Mouse (Mus musculus): ENCODE data around the gene Hs3st2.
"Not testable (repeated sequence)": the region's sequence is repeated elsewhere in the genome, so short reads cannot be mapped to it uniquely, and the experiment has no call there.

Hs3st2 gene

DNA sequence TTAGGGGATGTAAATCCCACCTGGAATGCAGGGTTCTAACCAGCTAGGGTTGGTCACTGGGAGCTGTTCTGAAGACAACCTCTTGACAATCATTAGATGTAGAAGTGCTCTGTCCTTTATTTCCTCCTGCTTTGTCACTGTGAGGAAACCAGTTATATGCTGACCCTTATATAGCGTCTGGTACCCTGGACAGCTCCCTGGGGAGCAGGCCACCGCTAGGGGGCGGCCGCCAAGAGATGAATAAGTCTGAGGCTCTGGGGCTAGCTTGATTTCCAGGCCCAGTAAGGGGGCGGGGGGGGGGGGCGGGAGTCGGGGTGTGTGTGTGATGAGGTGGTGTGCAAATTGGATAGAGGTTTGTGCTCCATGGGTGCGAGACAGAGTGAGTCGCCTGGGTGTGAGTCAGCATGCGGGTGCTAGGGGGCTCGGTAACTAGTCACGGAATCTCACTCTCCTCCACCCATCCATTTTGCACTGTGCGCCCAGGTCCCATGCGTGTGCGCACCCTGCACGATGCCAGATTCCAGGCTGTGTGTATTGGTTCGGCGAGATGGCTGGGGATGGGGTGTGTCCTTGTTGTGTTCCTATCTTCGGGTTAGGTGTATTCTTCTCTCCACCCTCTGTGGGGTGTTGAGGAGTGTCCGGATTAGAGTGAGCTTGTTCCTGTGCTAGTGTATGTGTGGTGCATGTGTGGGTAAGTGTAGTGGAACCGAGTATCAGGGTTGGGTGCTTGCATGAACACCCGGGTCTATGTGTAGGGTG is at the start of gene Hs3st2:
Gene Hs3st2, plus strand, starts transcription at position 635 of the 759 bp plus-strand sequence.
- in situ Hi-C loops (cut with MboI, MseI): no loop called here

DNA sequence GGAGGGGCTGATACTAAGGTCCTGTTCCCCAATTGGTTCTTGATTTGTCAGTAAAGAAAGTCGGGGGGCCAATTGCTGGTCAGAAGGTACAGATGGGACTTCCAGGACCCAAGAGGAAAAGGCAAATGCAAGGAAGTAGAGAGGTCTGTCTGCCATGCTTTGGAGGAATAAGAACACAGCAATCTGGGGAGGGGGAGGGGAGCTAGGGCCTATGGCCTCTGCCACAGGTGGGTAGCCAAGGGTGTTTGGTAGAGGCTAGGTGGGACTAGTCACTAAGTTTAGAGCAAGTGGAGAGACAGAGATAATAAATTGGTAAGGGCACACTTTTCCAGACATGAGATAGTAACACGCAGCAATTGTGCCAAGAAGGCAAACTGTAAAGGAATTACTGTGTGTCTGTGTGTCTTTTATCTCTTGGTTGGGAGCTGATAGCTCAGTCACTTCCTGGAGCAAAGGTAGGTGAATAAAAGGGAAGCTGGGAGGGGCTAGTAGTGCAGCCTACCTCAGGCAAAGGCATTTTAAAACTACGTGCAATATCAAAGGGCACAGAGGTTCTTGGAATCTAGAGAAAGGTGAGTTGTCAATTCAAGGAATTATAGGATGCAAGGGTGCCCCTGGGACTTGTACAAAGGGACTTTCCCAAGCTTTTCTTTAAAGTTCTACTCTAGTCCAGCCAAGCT is 43.2 kb upstream of the Hs3st2 start:
- in situ Hi-C loops (cut with MboI, MseI): no loop called here

DNA sequence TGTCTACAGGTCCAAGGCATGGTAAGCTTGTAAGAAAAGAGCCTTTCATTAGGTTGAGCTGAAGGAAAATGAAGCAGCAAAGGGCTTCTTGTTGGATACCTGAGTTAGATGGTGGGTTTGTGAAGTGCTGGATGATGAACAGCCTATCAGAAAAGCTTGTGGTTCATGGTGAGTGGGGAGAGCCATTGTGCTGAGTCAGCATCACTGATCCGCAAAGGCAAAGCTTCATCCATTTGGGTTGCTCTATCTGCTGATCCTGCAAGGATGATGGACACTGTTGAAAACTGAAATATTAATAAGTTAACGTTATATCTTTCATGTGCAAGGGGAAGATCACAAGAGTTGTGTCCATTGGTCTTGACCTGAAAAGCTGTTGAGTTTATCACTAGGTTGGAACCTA is 40.0 kb upstream of the Hs3st2 start:
- in situ Hi-C loops (cut with MboI, MseI): no loop called here

DNA sequence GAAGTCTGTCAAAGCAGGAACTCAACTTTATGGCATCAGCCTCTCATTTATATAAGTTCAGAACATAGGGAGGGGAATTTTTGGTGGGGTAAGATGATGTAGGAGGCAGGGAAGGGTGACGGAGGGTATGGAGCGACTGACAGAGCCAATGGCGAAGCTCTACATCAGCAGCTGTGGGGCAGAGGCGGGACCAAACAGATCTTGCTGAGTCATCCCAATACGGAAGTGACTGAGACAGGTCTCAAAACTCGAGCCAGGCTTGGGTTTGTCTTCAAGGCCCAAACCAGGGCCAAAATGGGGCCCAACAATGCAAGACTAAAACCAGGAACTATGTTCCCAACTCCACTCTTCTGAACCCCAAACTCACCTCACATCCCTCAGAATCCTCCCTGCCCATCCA is 30.2 kb upstream of the Hs3st2 start:
- in situ Hi-C loops (cut with MboI, MseI): not testable (repeated sequence)

DNA sequence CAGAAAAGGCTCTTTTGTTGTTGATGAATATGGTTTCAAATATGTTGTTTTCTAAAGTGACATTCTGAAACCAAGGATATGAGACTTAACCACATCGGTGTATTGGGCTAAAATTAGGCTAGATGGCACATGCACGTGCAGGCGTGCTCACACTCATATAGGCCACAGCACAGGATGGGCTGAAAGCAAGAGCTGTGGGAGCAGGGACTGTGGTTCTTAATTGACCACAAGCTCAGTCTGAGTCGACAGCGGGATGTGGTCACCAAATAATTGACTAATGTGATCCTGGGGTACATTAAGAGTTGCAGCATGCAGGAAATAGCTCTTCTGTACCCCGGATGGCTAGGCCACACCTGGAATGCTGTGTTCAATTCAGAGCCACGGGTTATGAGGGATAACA is 26.1 kb upstream of the Hs3st2 start:
- in situ Hi-C loops (cut with MboI, MseI): no loop called here

DNA sequence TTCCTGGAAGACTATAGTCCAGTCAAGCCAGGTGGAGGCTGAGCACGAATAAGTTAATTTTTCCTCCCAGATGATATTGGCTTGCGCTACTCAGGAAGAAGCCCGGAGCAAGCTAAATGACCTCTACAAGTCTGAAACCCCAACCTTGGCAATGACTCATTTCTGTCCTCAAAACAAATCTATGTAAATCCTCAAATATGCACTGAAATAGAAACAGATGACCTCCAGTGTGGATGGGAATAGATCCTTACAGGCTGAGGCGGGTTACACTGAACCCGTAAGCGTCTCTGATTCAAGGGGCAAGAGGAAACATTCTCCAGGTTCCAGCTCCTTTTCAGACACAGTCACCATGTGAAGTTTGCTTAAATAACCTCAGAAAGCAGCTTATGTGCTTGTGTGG is 24.5 kb upstream of the Hs3st2 start:
- in situ Hi-C loops (cut with MboI, MseI): no loop called here

DNA sequence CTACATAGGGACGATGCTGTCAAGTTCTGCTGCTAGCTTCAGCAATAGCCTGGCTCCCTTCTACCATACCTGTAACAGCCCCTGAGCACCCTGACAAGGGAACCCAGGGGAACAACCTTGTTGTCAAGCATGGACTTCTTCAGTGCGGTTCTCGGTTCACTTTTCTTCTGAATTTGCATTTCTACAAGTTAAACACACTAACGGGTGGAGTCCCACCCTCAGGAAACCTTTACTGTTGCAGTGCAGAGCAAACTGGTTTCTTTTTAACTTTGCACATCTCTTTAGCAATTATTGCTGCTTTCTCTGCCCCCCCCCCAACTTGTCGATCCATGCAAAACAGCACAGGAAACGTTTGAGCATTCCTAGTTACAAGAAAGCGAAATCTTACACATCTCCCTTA is 19.7 kb upstream of the Hs3st2 start:
- in situ Hi-C loops (cut with MboI, MseI): no loop called here

DNA sequence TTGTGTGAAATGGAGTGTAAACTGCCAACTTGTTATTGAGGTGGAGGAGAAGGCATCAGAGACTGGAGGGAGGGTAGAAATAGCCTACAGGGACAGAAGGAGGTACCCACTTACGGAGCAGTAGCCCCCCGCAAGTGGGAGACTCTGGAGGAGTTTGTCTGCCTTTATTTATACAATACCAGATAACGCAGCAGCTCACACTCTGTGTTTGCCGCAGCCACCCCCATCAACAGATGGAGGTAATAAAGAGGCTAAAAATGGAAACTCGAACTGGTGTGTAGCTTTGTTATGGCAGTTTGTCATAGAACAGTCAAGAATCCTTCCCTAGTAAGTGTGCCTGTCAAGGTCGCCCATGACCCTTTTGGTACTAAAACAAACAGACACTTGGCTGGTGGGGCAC is 16.2 kb upstream of the Hs3st2 start:
- in situ Hi-C loops (cut with MboI, MseI): no loop called here

DNA sequence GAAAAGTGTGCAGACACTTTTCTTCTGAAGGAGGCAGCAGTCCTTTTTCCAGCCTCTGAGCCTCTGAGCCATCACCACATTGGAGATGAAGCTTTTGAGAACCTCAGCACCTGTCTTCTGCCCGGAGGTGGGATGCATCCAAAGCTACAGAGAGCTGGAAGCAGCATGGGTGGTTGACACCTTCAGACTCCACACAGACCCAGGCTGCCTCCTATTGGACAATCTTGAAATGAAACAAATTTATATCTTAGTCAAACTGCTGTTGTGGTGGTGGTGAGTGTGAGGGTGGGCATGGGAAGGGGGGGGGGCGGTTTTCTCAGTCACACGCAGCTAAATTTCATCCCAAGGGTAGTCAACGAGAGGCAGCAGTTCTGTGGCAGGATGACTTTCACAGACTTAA is 12.7 kb upstream of the Hs3st2 start:
- in situ Hi-C loops (cut with MboI, MseI): no loop called here

DNA sequence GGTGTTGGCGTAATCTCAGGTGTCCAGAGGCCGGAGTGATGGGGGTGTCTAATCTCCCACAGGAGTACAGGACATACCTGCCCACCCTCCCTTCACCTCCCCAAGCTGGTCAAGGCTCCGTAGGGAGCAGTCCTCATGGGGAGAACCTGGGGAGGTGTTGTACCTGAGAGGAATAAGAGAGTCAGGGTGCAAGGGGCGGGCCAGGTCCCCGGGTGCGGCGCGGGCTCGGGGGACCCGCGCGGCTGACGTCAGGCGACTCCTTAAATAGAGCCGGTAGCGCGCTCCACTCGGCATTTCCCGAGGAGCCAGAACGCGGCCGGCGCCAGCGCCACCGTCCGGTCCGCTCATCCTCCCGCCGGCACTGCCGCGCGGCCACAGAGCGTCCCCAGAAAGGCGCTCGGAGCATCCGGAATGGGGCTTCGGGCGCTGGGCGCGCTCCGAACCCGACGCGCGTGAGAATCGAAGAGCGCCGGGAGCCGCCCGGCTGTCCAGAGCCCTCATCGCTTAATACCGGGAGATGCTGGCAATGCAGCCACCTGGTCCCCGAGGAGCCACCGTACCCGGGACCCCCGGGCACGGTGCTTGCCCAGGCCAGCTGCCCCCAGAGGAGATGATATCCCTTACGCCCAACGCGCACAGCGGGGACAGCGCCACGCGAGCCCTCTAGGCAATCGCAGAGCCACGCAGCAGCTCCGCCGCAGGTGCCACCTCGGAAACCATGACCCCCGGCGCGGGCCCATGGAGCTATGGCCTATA is 503 bp downstream of the Hs3st2 start:
- in situ Hi-C loops (cut with MboI, MseI): no loop called here

DNA sequence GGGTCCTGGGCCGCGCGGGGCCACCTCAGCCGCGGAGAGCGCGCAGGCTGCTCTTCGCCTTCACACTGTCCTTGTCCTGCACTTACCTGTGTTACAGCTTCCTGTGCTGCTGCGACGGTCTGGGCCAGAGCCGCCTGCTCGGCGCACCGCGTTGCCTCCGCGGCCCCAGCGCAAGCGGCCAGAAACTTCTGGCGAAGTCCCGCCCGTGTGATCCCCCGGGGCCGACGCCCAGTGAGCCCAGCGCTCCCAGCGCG is 1.0 kb downstream of the Hs3st2 start:
- in situ Hi-C loops (cut with MboI, MseI): no loop called here

DNA sequence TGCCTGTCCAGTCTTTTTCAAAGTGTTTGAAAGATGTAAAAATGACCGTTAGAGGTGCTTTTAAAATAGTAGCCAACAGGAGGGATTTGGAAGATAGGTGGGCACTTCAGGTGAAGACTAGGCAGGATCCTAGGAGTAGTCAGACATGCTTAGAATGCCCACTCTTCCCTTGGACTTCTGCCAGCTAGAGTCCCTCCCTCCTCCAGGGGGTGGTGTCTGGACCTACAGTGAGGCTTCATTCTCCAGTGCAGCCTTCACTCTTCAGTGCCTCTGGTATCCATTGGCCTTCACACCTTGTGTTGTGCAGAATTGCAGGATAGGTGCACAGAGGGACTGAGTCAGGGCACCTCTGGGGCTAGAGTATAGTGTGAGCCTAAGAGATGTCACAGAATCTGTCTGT is 2.2 kb downstream of the Hs3st2 start:
- in situ Hi-C loops (cut with MboI, MseI): no loop called here

DNA sequence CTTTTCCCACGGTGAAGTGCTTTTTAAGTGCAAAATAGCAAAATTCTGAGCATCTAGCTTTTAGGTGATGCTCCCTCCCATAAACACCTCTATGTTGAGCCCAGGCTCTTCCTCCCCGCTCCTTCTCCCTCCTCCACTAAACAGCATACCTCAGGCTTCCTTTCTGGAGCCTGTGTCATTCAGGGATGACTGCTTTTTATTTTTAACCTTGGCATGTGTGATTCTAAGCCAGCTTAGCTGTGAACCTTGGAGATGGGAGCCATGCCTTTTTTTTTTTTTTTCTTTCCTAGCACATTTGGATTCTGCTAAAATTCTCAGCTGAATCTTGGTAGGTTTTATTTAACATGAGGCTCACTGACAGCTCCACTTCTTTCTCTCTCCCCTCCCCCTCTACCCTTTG is 3.2 kb downstream of the Hs3st2 start:
- in situ Hi-C loops (cut with MboI, MseI): no loop called here

DNA sequence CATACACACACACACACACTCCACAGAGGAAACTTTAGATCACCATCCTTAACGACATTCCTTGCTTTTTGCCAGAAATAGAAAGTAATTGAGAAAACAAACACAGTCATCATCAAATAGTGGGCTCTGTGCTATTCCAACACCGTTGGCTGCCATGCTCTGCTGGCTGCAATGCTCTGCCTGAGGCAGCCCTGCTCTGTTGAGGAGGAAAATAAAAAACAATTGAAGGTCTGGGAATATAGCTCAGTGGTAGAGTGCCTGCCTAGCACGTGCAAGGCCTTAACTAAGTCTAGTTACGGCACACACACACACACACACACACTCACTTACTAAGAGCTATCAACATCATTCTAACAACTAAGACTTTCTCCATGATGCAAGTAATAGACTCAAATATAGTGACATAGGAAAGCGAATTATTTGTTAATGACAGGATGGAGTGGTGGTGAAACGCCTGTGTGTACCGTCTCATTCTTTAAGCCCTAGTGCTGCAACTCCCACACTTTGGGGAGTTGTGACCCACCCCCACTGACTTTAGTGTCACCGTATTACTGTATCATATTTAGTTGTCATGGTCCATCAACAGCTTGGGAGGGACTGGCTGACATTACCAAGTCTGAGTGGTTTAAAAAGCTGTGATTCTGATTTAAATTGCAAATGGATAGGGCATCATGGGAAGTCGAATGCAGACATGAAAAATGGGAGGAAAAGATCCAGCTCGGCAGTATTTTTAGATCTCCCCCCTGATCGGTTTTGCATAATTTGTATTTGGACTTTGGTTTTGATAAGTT is 19.3 kb downstream of the Hs3st2 start:
- in situ Hi-C loops (cut with MboI, MseI): no loop called here

DNA sequence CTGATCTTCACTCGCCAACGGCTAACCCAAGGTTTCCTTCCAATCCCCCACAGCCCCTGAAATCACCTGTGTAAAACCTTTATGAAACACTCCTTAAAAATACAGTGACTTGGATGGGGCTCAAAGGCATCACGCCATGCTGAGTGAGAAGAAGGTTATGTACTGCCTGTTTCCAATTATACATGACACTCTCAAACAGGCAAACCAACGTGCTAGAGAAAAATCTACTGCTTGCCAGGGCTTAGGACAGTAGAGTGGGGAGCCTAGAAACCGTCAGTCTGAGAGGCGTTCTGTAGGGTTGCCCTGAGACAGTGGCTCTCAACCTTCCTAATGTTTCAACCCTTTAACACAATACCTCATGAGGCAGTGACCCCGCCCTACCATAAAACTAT is 19.8 kb downstream of the Hs3st2 start:
- in situ Hi-C loops (cut with MboI, MseI): no loop called here

DNA sequence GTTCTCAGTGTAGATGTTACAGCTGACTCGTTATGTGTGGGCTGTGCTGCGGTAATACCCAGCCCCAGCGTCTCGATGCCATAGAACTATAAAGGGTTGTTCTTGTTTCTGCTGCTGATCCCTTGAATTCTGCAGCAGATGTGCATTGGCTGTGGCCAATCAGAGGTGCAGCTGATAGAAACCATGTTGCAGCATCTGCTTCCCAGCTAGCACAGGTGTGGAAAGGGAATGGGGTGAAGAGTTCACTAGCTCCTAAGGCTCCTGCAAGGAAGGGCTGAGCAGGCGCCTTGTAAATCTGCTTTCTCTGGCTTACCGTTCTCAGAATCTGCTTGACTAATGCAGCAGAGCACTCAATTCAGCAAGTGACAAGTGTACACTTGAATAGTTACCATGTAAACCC is 45.2 kb downstream of the Hs3st2 start:
- in situ Hi-C loops (cut with MboI, MseI): no loop called here

DNA sequence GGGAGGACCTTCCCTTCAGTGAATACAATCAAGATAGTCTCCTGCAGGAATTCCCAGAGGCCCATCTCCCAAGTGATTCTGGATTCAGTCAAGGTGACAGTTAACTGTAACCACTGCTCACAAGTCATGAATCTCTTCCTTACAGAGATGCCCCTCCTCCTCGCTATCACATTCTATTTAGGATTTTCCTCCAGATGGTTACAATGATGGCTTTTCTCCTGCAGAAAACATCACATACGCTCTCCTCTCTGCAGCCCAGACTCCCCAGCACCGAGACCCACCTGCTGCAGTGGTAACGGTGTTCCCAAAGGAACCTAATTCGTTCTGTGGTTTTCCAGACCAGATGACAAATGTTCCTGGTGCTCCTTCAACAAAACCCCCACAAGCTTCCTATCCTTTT is 49.5 kb downstream of the Hs3st2 start:
- in situ Hi-C loops (cut with MboI, MseI): no loop called here

DNA sequence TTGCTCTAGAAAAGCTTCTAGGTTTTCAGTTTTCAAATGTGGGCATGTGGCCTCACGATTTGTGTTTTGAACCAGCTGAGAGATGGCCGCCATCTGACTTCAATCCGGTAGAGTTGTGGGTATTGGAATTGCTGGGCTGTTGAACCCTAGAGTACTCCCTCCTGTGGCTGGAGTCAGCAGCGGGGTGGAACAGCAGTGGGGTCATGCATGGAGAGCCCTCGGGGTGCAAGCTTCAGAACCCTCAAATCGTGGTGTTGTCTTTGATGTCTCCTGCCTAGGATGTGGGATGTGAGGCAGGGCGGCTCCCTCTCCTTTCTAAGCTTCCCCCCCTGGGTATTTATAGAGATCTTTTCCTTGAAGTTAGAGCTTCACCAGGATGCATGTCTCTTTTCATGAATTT is 52.7 kb downstream of the Hs3st2 start:
- in situ Hi-C loops (cut with MboI, MseI): no loop called here

DNA sequence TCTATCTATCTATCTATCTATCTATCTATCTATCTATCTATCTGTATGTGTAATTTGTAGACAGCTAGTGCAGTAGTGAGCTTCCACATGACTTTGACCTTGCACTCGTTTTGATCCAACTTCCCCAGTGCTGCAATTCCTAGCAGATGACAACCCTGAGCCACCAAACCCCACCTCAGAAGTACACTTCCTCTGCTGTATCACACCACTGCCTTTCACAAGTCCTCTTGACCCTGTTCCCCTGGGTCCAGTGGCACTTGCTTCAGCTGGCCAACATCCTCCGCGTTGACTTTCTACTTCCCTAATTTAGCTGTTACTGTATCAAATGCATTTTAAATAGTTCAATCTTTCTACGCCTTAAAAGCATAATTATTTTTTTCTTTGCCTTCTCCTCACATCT is 54.6 kb downstream of the Hs3st2 start:
- in situ Hi-C loops (cut with MboI, MseI): no loop called here

DNA sequence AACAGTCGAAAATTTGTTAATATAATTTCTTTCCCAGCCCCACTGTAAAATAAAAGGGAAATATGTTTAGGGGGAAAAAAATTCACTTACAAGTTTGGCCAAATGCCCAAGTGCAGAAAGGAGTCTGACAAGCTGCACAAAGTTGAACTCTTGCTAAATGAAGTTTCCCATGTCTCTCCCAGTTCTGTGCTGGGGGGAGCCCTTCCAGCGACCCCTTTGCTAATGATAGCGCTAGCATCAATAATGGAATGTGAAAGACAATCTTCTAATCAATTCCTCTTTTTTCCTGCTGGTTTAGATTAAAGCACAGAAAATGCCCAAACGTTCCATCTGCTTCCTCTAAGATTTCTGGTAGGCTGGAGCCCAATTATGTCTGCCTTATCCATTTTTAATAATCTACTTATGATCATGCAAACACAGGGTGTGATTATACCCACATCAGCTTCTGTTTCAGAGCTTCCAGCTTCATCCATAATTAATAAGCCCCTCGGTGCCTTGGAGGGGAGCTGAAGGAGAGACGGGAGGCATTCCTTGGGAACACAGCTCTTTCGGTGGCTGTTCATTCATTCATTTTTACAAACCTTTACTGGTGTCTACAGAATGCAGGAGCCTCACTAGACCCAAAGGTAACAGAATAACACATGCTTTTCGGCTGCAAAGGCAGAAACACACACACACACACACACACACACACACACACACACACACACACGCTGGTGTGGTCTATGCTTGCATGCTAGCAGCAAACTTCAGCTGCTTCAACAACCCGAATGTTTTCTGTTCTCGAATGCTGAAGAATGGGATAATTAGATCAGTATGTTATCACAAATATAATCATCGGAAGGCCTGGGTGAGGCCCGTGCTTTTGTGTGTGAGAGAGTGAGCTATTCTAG is 59.5 kb downstream of the Hs3st2 start:
- in situ Hi-C loops (cut with MboI, MseI): no loop called here

DNA sequence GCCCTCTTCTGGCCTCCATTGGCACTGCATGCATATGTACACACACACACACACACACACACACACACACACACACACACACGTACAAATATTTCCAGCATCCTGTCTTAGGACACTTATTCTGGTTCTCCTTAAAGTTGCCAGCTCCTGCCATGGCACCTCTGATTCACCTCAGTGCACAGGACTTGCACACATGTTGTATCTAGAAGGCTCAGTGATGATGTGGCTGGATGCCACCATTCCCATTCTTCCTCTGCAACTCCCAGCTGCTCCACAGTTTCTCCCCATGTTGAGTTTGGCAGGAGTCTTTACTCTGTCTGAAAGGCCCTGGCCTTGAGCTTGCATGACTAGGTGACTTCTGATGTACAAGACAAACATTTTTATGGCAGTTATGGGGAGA is 65.1 kb downstream of the Hs3st2 start:
- in situ Hi-C loops (cut with MboI, MseI): no loop called here

All from regulatory T cell (primary cell).